Mouse (Mus musculus): ENCODE results near the gene Sez6l.

DNA sequence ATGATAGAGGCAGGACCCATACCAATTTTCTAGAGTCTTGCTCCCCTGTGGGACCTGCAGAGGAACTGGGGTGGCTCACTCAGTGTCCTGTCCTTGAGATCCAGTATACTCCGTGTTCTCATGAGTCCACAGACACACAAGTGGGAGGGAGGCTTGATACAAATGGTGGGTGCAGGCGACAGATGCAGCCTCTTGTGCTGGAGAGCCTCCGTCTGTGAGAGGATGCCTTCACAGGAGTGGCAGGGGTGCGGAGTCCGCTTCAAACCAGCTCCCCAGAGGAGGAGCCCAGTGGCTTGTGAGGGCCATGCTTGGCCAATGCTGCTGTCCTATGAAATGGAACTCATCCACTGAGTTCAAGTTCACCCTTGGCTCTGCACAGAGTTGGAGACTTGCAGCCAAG, 145.0 kb downstream of the Sez6l start:
- TF ChIP-seq CTCF (IDR thresholded peaks at IDR 0.05; ENCODE audit: extremely low read depth, insufficient read depth, insufficient read length, insufficient replicate concordance) (no peak), POLR2A (IDR thresholded peaks at IDR 0.05; ENCODE audit: low read depth, low read length) (no peak)
